Mouse (Mus musculus): ENCODE measurements around the gene Olfr769.
"Not testable (repeated sequence)": the region's sequence is repeated elsewhere in the genome, so short reads cannot be mapped to it uniquely, and the experiment has no call there.

Gene Olfr769

GRCm38 (mm10) chr10:129117761-129118160 lies at the start of gene Olfr769:
Gene Olfr769, minus strand, starts transcription at chr10:129117861.
- no peak for DNase-seq (ENCODE audit: low spot score in 2 of 2)

- DNase-seq (ENCODE audit: low spot score in 2 of 2): no peak
Observed at GRCm38 (mm10) chr10:129164651-129165050, 47.0 kb upstream of the Olfr769 start, which contains the start of gene Olfr771. Gene Olfr771, minus strand, starts transcription at chr10:129164751.

GRCm38 (mm10) chr10:129138898-129139297 lies 21.2 kb upstream of the Olfr769 start, which contains the start of gene Olfr770:
Gene Olfr770, minus strand, starts transcription at chr10:129138998.
- DNase-seq (ENCODE audit: low spot score in 2 of 2): no peak

GRCm38 (mm10) chr10:129115146-129115545 lies 2.5 kb downstream of the Olfr769 start:
- DNase-seq (ENCODE audit: low spot score in 2 of 2): no peak

- no peak for DNase-seq (ENCODE audit: low spot score in 2 of 2)
Observed at GRCm38 (mm10) chr10:129101231-129101630, 16.4 kb downstream of the Olfr769 start.

GRCm38 (mm10) chr10:129099275-129099674 lies 18.4 kb downstream of the Olfr769 start, which contains the start of gene Olfr768:
Gene Olfr768, minus strand, starts transcription at chr10:129099375.
- no peak for DNase-seq (ENCODE audit: low spot score in 2 of 2)

GRCm38 (mm10) chr10:129082810-129083209 lies 34.9 kb downstream of the Olfr769 start, which contains the start of gene Olfr767:
Gene Olfr767, minus strand, starts transcription at chr10:129082910.
- not testable (repeated sequence) for DNase-seq (ENCODE audit: low spot score in 2 of 2)

GRCm38 (mm10) chr10:129068877-129069276 lies 48.8 kb downstream of the Olfr769 start, which contains the start of gene Olfr766-ps1:
Gene Olfr766-ps1, minus strand, starts transcription at chr10:129068977.
- no peak for DNase-seq (ENCODE audit: low spot score in 2 of 2)
